Mouse (Mus musculus): ENCODE data around the gene Hdac9. TPM values are rescaled to one million over a fixed set of nuclear protein-coding genes. Genes with fewer than 3 reads are reported as not detected.
"Not testable (repeated sequence)": the region's sequence is repeated elsewhere in the genome, so short reads cannot be mapped to it uniquely, and the experiment has no call there.

Gene Hdac9
- polyA plus RNA-seq, 1 experiment, result 41.7 TPM

GRCm38 (mm10) chr12:34173036-34173435 lies 743.9 kb downstream of the Hdac9 start:
- no peak for DNase-seq (ENCODE audit: extremely low spot score in 1 of 2, low spot score in 1 of 2)

- no peak for DNase-seq (ENCODE audit: extremely low spot score in 1 of 2, low spot score in 1 of 2)
These were observed 746.3 kb downstream of the Hdac9 start for GRCm38 (mm10) chr12:34170601-34171000.

GRCm38 (mm10) chr12:34165674-34166073 lies 751.2 kb downstream of the Hdac9 start:
- DNase-seq (ENCODE audit: extremely low spot score in 1 of 2, low spot score in 1 of 2), result no peak

- no peak for DNase-seq (ENCODE audit: extremely low spot score in 1 of 2, low spot score in 1 of 2)
These were observed 760.6 kb downstream of the Hdac9 start for GRCm38 (mm10) chr12:34156301-34156700.

DNA sequence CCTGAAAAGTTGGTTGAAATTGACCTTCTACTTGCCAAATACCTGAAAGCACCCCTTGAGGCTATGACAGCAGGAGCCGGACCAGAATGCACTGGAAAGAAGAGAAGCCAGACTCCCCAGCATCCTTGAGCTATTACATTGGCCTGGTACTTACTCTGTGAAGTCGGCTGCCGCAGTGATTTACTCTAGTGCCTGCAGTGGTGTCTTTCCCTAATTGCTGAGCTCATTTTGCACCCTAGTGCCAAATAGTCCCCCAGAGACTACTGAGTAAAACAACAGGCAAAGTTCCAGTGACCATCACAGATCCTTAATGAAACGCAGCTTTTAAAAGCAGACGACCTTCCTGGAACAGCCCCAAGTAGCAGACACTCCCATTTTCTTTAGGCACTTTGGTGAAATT lies 761.2 kb downstream of the Hdac9 start:
- DNase-seq (ENCODE audit: extremely low spot score in 1 of 2, low spot score in 1 of 2), result no peak

- no peak for DNase-seq (ENCODE audit: extremely low spot score in 1 of 2, low spot score in 1 of 2)
These were observed 762.1 kb downstream of the Hdac9 start for GRCm38 (mm10) chr12:34154757-34155156.

GRCm38 (mm10) chr12:34151336-34151735 lies 765.6 kb downstream of the Hdac9 start:
- DNase-seq (ENCODE audit: extremely low spot score in 1 of 2, low spot score in 1 of 2), result no peak

DNA sequence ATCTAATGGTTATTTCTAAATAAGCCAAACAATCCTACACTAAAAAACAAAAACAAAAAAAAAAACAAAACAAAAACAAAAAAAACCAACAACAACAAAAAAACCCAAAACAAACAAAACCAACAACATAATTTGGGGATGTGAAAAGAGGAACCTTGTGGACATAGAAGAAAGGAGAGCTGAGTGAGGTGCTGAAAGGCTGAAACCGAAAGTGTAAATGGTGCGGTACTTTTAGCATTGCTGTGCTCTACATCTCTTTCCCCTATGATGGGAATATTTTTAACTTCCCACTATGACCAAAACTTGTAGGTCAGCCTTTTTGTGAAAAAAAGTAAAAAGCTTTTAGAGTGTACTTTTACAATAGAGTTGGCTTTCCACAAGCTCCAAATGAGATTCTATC lies 774.2 kb downstream of the Hdac9 start:
- DNase-seq (ENCODE audit: extremely low spot score in 1 of 2, low spot score in 1 of 2), result no peak

DNA sequence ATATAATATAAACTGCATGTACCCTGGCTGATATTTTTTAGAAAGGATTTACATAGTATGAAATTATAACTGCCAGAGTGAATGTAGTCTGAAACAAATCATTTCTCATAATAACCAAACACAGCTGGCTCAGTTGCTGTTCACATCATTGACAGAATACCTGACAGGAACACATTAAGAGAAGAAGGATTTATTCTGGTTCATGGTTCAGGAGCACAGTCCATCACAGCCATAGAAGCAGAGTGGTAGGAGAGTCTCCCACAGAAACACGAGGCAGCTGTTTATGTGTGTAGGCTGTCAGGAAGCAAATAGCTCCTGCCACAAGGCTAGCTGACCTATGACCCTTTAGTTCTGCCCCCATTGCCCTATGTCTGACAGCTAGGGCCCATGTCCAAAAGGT lies 803.6 kb downstream of the Hdac9 start:
- no peak for DNase-seq (ENCODE audit: extremely low spot score in 1 of 2, low spot score in 1 of 2)

GRCm38 (mm10) chr12:34092953-34093352 lies 823.9 kb downstream of the Hdac9 start:
- DNase-seq (ENCODE audit: extremely low spot score in 1 of 2, low spot score in 1 of 2), result no peak

DNA sequence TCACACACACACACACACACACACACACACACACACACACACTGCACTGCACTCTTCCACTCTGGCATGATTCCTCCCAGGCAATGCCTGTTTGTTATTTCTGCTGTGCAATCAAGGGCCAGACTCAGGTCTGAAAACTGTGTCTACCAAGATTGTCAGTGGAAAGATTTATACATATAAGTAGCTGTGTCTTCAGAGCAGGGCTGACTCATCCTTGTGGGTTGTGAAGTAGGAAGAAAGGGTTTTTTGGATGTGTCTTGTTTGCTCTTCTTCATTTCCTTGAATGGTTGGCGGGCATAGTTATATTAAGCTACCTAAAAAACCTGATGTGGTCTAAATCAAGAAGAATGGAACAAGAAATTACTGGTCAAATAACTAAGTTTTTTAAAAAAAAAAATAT lies 825.0 kb downstream of the Hdac9 start:
- DNase-seq (ENCODE audit: extremely low spot score in 1 of 2, low spot score in 1 of 2), result peak; percentile 35 to 62

- no peak for DNase-seq (ENCODE audit: extremely low spot score in 1 of 2, low spot score in 1 of 2)
These were observed 829.5 kb downstream of the Hdac9 start for GRCm38 (mm10) chr12:34087292-34087942.

DNA sequence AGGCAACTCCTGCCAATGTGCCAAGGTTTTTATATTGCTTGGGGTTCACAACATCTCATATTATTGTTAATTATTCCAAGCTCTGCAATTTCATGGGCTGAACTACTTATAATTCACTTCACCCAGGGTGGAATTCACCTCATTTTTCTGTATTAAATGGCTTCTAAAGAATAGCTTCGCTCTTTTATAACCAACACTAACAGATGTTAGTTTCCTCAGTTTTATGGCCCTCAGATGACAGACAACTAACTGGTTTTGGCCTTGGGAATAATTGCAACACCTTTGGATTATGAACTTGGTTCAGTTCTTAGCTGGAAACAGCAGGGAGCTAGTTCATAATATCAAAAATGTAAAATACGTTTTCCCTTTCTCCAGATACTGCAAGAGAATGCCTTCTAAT lies 839.9 kb downstream of the Hdac9 start:
- no peak for DNase-seq (ENCODE audit: extremely low spot score in 1 of 2, low spot score in 1 of 2)

- DNase-seq (ENCODE audit: extremely low spot score in 1 of 2, low spot score in 1 of 2), result peak in 1 of 2 experiments; percentile 61
These were observed 840.9 kb downstream of the Hdac9 start for GRCm38 (mm10) chr12:34075805-34076509.

GRCm38 (mm10) chr12:34052508-34052907 lies 864.4 kb downstream of the Hdac9 start:
- peak in 1 of 2 experiments; percentile 44 for DNase-seq (ENCODE audit: extremely low spot score in 1 of 2, low spot score in 1 of 2)

GRCm38 (mm10) chr12:34052036-34052435 lies 864.9 kb downstream of the Hdac9 start:
- DNase-seq (ENCODE audit: extremely low spot score in 1 of 2, low spot score in 1 of 2), result peak in 1 of 2 experiments; percentile 15

- DNase-seq (ENCODE audit: extremely low spot score in 1 of 2, low spot score in 1 of 2), result peak in 1 of 2 experiments; percentile 10
These were observed 865.8 kb downstream of the Hdac9 start for GRCm38 (mm10) chr12:34051112-34051511.

DNA sequence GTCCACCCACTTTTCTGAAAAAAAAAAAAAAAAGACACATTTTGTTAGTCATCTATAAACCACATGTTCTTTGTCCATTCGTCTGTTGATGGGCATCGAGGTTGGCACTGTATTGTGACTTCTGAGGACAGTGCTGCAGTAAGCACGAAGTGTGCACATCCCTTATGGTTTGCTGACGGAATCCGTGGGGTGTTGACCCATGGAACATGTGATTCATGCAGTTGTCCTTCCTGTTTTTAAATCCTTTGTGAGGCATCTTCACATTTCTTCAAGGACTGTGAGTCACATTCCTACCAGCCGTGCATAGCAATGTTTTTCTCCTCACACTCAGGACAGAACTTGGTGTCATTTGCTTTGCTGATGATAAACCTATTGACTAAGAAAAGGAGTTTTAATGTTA lies 875.9 kb downstream of the Hdac9 start:
- peak in 1 of 2 experiments; percentile 23 for DNase-seq (ENCODE audit: extremely low spot score in 1 of 2, low spot score in 1 of 2)

DNA sequence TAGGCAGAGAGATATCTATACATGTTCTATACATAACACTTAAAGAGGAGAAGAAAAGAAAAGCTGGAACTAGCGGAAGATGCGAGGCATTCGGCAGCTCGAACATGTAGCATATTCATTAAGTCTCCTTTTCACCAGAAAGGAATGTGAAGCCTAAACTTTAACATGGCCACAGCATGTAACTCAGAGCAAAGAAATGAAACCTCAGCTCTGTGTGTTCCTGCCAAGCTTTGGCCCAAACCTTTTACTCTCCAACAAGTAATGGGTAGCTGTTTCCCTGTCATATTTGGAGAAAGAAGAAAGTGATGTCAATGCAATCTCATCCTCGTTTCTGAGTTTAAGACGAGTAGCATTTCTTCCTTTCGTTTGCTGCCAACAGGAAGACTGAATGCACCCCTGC lies 876.8 kb downstream of the Hdac9 start:
- no peak for DNase-seq (ENCODE audit: extremely low spot score in 1 of 2, low spot score in 1 of 2)

DNA sequence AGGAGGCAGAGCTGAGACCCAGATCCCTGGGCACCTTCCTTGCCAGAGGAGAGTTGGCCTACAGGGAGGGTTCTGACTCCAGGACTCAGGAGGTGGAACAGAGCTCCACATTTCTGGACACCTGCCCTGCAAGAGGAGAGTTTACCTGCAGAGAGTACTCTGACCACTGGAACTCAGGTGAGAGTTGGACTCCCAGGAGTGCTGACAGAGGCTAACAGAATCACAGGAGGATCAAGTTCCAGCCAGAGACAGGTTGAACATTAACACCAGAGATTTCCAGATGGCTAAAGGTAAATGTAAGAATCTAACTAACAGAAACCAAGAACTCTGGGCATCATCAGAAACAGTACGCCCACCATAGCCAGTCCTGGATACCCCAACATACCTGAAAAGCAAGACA lies 907.1 kb downstream of the Hdac9 start:
- DNase-seq (ENCODE audit: extremely low spot score in 1 of 2, low spot score in 1 of 2), result not testable (repeated sequence)

All from frontal cortex, adult 2 months (tissue).